Mouse (Mus musculus): ENCODE results near the gene Tmem213. TPM values are rescaled to one million over a fixed set of nuclear protein-coding genes. Genes with fewer than 3 reads are reported as not detected.

The Tmem213 gene
- polyA plus RNA-seq, 1 experiment: not detected

GRCm38 (mm10) chr6:38129883-38130282, 20.8 kb downstream of the Tmem213 start:
- TF ChIP-seq GATA1 (IDR thresholded peaks at IDR 0.05; ENCODE audit: low read length): no peak

- no peak for TF ChIP-seq GATA1 (IDR thresholded peaks at IDR 0.05; ENCODE audit: low read length)
Measured at GRCm38 (mm10) chr6:38131801-38132231, 22.8 kb downstream of the Tmem213 start.

GRCm38 (mm10) chr6:38134806-38135559, 25.9 kb downstream of the Tmem213 start:
- TF ChIP-seq GATA1 (IDR thresholded peaks at IDR 0.05; ENCODE audit: low read length): no peak

- no peak for TF ChIP-seq GATA1 (IDR thresholded peaks at IDR 0.05; ENCODE audit: low read length)
Measured at GRCm38 (mm10) chr6:38139086-38139485, 30.0 kb downstream of the Tmem213 start.

GRCm38 (mm10) chr6:38140402-38140801, 31.3 kb downstream of the Tmem213 start:
- no peak for TF ChIP-seq GATA1 (IDR thresholded peaks at IDR 0.05; ENCODE audit: low read length)

GRCm38 (mm10) chr6:38144161-38144998, 35.3 kb downstream of the Tmem213 start:
- TF ChIP-seq GATA1 (IDR thresholded peaks at IDR 0.05; ENCODE audit: low read length): no peak

GRCm38 (mm10) chr6:38145463-38146065, 36.5 kb downstream of the Tmem213 start:
- TF ChIP-seq GATA1 (IDR thresholded peaks at IDR 0.05; ENCODE audit: low read length): no peak

GRCm38 (mm10) chr6:38147301-38147700, 38.2 kb downstream of the Tmem213 start:
- no peak for TF ChIP-seq GATA1 (IDR thresholded peaks at IDR 0.05; ENCODE audit: low read length)

- TF ChIP-seq GATA1 (IDR thresholded peaks at IDR 0.05; ENCODE audit: low read length): no peak
Measured at GRCm38 (mm10) chr6:38148626-38149025, 39.6 kb downstream of the Tmem213 start.

- TF ChIP-seq GATA1 (IDR thresholded peaks at IDR 0.05; ENCODE audit: low read length): no peak
Measured at GRCm38 (mm10) chr6:38149483-38149882, 40.4 kb downstream of the Tmem213 start.

- no peak for TF ChIP-seq GATA1 (IDR thresholded peaks at IDR 0.05; ENCODE audit: low read length)
Measured at GRCm38 (mm10) chr6:38152305-38152704, 43.2 kb downstream of the Tmem213 start.

GRCm38 (mm10) chr6:38156204-38156603, 47.1 kb downstream of the Tmem213 start:
- TF ChIP-seq GATA1 (IDR thresholded peaks at IDR 0.05; ENCODE audit: low read length): no peak

- TF ChIP-seq GATA1 (IDR thresholded peaks at IDR 0.05; ENCODE audit: low read length): no peak
Measured at GRCm38 (mm10) chr6:38157925-38158324, 48.9 kb downstream of the Tmem213 start.

GRCm38 (mm10) chr6:38159576-38159975, 50.5 kb downstream of the Tmem213 start:
- no peak for TF ChIP-seq GATA1 (IDR thresholded peaks at IDR 0.05; ENCODE audit: low read length)

GRCm38 (mm10) chr6:38160102-38160501, 51.0 kb downstream of the Tmem213 start:
- TF ChIP-seq GATA1 (IDR thresholded peaks at IDR 0.05; ENCODE audit: low read length): no peak

GRCm38 (mm10) chr6:38160556-38160955, 51.5 kb downstream of the Tmem213 start:
- no peak for TF ChIP-seq GATA1 (IDR thresholded peaks at IDR 0.05; ENCODE audit: low read length)

All from G1E-ER4 (cell line).